Mouse (Mus musculus): ENCODE measurements at regions not wholly inside any gene's neighbourhood (a gene's known extent, or its start where the extent isn't known, plus 50 kb on each side); places are given as distances from the start of the nearest gene placed in this dataset.

GRCm38 (mm10) chr9:30802826-30803225, 119.4 kb downstream of the Adamts15 start:
- Histone ChIP-seq H3K4me3 (replicated peaks in 1 of 3; ENCODE audit: low read depth in 2 of 3, low read length in 2 of 3, poor library complexity in 1 of 3) (no peak overlapping the region), H3K9ac (ENCODE audit: insufficient read depth, low read depth) (no peak overlapping the region), H3K79me2 (replicated peaks; ENCODE audit: control insufficient read depth, extremely low read depth, insufficient read depth, poor library complexity, severe bottlenecking) (no peaks in the 10 kb centered on the region), H3K36me3 (replicated peaks in 1 of 2; ENCODE audit: control insufficient read depth in 1 of 2, insufficient read depth in 1 of 2, low read length in 1 of 2) (no peaks in the 10 kb centered on the region), H3K9me3 (replicated peaks; ENCODE audit: low read length) (no peaks in the 10 kb centered on the region), H3K4me2 (ENCODE audit: insufficient read depth, low read depth, poor library complexity, severe bottlenecking) (no peak overlapping the region), H3K27ac (ENCODE audit: insufficient read depth, low read depth) (no peak overlapping the region), H3K4me1 (ENCODE audit: control insufficient read depth in 1 of 2, insufficient read depth in 2 of 2) (peaks cover 0 to 4% of the 10 kb centered on the region in 2 experiments; a peak in 1 of 4 replicates), H3K27me3 (replicated peaks) (no peaks in the 10 kb centered on the region)
- TF ChIP-seq HCFC1 (IDR thresholded peaks at IDR 0.05; ENCODE audit: low read depth, low read length) (no peak), CHD2 (IDR thresholded peaks at IDR 0.05; ENCODE audit: low read length) (no peak), TBP (conservative IDR thresholded peaks at IDR 0.05; ENCODE audit: low read depth, low read length) (no peak), SIN3A (IDR thresholded peaks at IDR 0.05; ENCODE audit: low read length) (no peak), CHD1 (IDR thresholded peaks at IDR 0.05; ENCODE audit: low read depth, low read length) (no peak), GABPA (IDR thresholded peaks at IDR 0.05; ENCODE audit: insufficient replicate concordance, low read depth, low read length) (no peak), RCOR1 (conservative IDR thresholded peaks at IDR 0.05; ENCODE audit: low read depth, low read length) (no peak), EP300 (IDR thresholded peaks at IDR 0.05; ENCODE audit: low read length) (no peak), MEF2A (IDR thresholded peaks at IDR 0.05; ENCODE audit: borderline replicate concordance, low read depth, low read length) (no peak)
- dilution Hi-C loops (cut with MboI; ENCODE audit: extremely low pct_ligation_motif_present, extremely low pct_unique_long_range_greater_than_20kb, low sequenced_read_pairs), result no loop called here
- in situ Hi-C loops (cut with MboI; ENCODE audit: low pct_ligation_motif_present, low pct_unique_long_range_greater_than_20kb, low sequenced_read_pairs), result no loop called here
- no peak for DNase-seq (ENCODE audit: extremely low read depth)

- Histone ChIP-seq H3K4me1 (ENCODE audit: control insufficient read depth in 1 of 2, insufficient read depth in 2 of 2) (no peaks in the 10 kb centered on the region), H3K27ac (ENCODE audit: insufficient read depth, low read depth) (no peak overlapping the region), H3K27me3 (replicated peaks) (no peaks in the 10 kb centered on the region), H3K9me3 (replicated peaks; ENCODE audit: low read length) (no peaks in the 10 kb centered on the region), H3K9ac (ENCODE audit: insufficient read depth, low read depth) (no peak overlapping the region), H3K4me3 (replicated peaks in 1 of 3; ENCODE audit: low read depth in 2 of 3, low read length in 2 of 3, poor library complexity in 1 of 3) (no peak overlapping the region), H3K79me2 (replicated peaks; ENCODE audit: control insufficient read depth, extremely low read depth, insufficient read depth, poor library complexity, severe bottlenecking) (no peaks in the 10 kb centered on the region), H3K4me2 (ENCODE audit: insufficient read depth, low read depth, poor library complexity, severe bottlenecking) (no peak overlapping the region), H3K36me3 (replicated peaks in 1 of 2; ENCODE audit: control insufficient read depth in 1 of 2, insufficient read depth in 1 of 2, low read length in 1 of 2) (no peaks in the 10 kb centered on the region)
- in situ Hi-C loops (cut with MboI; ENCODE audit: low pct_ligation_motif_present, low pct_unique_long_range_greater_than_20kb, low sequenced_read_pairs) (no loop called here), dilution Hi-C loops (cut with MboI; ENCODE audit: extremely low pct_ligation_motif_present, extremely low pct_unique_long_range_greater_than_20kb, low sequenced_read_pairs) (no loop called here)
- no peak for DNase-seq (ENCODE audit: extremely low read depth)
- TF ChIP-seq MAX (IDR thresholded peaks at IDR 0.05; ENCODE audit: low read length) (no peak), CHD1 (IDR thresholded peaks at IDR 0.05; ENCODE audit: low read depth, low read length) (no peak), CHD2 (IDR thresholded peaks at IDR 0.05; ENCODE audit: low read length) (no peak), E2F4 (IDR thresholded peaks at IDR 0.05; ENCODE audit: insufficient replicate concordance, low read depth, low read length) (no peak), POLR2AphosphoS2 (IDR thresholded peaks at IDR 0.05; ENCODE audit: low read depth, low read length) (no peak), TBP (conservative IDR thresholded peaks at IDR 0.05; ENCODE audit: low read depth, low read length) (no peak), ETS1 (conservative IDR thresholded peaks at IDR 0.05; ENCODE audit: low read depth, low read length) (no peak), IRF4 (IDR thresholded peaks at IDR 0.05; ENCODE audit: low read depth, low read length) (no peak), MXI1 (IDR thresholded peaks at IDR 0.05; ENCODE audit: low read depth, low read length) (no peak)
These were observed 127.4 kb downstream of the Adamts15 start for GRCm38 (mm10) chr9:30794701-30795407.

Measured in CH12.LX (cell line).